Mouse (Mus musculus) lung, adult 2 months (tissue): ENCODE data around the gene Pcnx.

Source experiments
- CTCF ChIP-seq: fragments of 200-500 bp; IDR thresholded peaks from 2 replicates; pipeline ENCODE4 v1.5.1; 2011; ENCODE audit warnings: mild to moderate bottlenecking, low read length, control low read depth; ENCODE audit not compliant: insufficient read depth
- POLR2A ChIP-seq: fragments of 200-500 bp; IDR thresholded peaks from 2 replicates; pipeline ENCODE4 v1.6.1; 2011; ENCODE audit warnings: low read depth, mild to moderate bottlenecking, control low read depth, low read length, borderline replicate concordance; ENCODE audit errors: extremely low read depth

DNA sequence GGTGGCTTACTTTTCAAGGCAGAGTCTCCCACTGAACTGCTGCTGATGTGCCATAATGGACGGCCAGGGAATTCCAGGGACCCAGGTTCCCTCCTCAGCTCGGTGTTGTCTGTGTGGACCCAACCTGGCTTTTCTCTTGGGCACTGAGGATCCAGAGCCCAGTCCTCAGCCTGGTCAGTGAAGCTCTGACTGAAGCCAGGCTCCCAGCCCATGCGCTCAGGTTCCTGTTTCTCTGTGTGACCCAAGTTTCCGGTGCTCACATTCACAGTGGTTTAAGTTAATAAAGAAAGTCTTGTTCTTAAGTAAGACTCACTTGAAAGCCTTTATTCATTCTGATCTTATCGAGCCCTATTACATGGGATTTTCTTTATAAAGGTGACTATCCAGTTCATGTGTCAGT lies 74.7 kb downstream of the Pcnx start:
- TF ChIP-seq CTCF, result no peak
- no peak for TF ChIP-seq POLR2A
